Comparison of ENCODE assay signal across 28 mouse cellular contexts in the genomic region with DNA sequence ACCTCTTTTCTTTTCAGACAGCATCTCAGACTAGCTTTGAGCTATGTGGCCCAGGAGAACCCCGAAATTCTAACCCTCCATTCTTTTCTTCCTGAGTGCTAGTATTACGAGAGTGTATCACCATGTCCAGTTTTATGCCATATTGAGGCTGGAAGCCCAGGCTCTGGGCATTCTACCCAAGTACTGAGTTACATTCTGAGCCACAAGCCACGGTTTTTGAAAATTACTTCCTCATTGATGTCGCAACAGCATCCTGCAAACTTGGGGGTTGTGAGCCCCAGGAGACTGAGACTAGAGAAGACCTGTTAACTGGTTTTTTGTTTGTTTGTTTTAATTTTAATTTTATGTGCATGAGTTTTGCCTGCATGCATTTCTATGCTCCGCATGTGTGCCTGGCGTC. TPM values are rescaled to one million over a fixed set of nuclear protein-coding genes. Genes with fewer than 3 reads are reported as not detected.
DNase-seq lines count a peak whose midpoint lies in the region; ATAC-seq and TF ChIP-seq lines count a peak whose summit lies in the region.
"Had no signal": no experiment of that assay in that cellular context is flagged by ENCODE, and none has a peak within 500 bp of the region (broad histone marks: within the 10 kb centered on the region; RNA-seq: fewer than 3 reads in every experiment).

No protein-coding gene starts in this region.

- H3ac ChIP-seq in C2C12 (ENCODE audit: control insufficient read depth, insufficient read length, low read depth): no peak overlapping the region

- no peaks in the 10 kb centered on the region for H3K27me3 ChIP-seq in C2C12 (ENCODE audit: control insufficient read depth, insufficient read depth, insufficient read length)
- no peaks in the 10 kb centered on the region; the same call in 1 of the 2 replicates for H3K27me3 ChIP-seq in kidney, adult 2 months (replicated peaks; ENCODE audit: control insufficient read depth, insufficient read depth, low read length)

- H3K79me3 ChIP-seq in C2C12 (ENCODE audit: low read depth): no peaks in the 10 kb centered on the region

- H3K4me3 ChIP-seq in C2C12 (ENCODE audit: insufficient read depth, poor library complexity, severe bottlenecking): no peak overlapping the region
- no peak overlapping the region for H3K4me3 ChIP-seq in kidney, adult 2 months (ENCODE audit: insufficient read depth, low read depth, low read length)
- H3K4me3 ChIP-seq: embryonic facial prominence, embryonic 12.5 days; erythroblast, embryonic 14.5 days; forebrain, embryonic 13.5 days; heart, embryonic 10.5 days; hindbrain, embryonic 10.5 days; limb, embryonic 10.5 days; liver, embryonic 15.5 days; lung, embryonic 15.5 days had no signal

- no peaks in the 10 kb centered on the region for H3K4me1 ChIP-seq in kidney, adult 2 months (ENCODE audit: control insufficient read depth, insufficient read depth, low read length)

- TF ChIP-seq CTCF in C2C12 (IDR thresholded peaks at IDR 0.05; ENCODE audit: control insufficient read depth, insufficient read depth, insufficient read length): no peak
- TF ChIP-seq CTCF in kidney, adult 2 months (conservative IDR thresholded peaks at IDR 0.05; ENCODE audit: insufficient read depth, insufficient read length, low read depth, low read length): no peak

- no peak for TF ChIP-seq POLR2A in kidney, adult 2 months (IDR thresholded peaks at IDR 0.05; ENCODE audit: low read depth, low read length)

- no peaks in the 10 kb centered on the region for H3K36me3 ChIP-seq in C2C12 (ENCODE audit: control insufficient read depth, insufficient read depth)
- H3K36me3 ChIP-seq in kidney, adult 2 months (ENCODE audit: control insufficient read depth, insufficient read depth, low read length): no peaks in the 10 kb centered on the region
- H3K36me3 ChIP-seq: embryonic facial prominence, embryonic 12.5 days; heart, embryonic 10.5 days; hindbrain, embryonic 10.5 days; limb, embryonic 10.5 days; liver, embryonic 15.5 days; lung, embryonic 15.5 days had no signal

- WGBS in kidney, adult 2 months: 61% methylated on average over 6 of the region's 6 CpGs

- H3K79me2 ChIP-seq in C2C12 (ENCODE audit: control insufficient read depth, insufficient read depth): no peaks in the 10 kb centered on the region

- DNase-seq in NIH3T3 (ENCODE audit: low read depth): peak; percentile 38
- DNase-seq in lung, postnatal 14 days: no peak
- no peak for DNase-seq in kidney, adult 2 months
- no peak for DNase-seq in cerebellum, adult 11-12 months
- DNase-seq in adrenal gland, postnatal 10 days: no peak
- DNase-seq: cerebellum, adult 18-20 months; cerebellum, postnatal 14 days; kidney, adult 11 months; liver; lung, postnatal 4 days had no signal

- ATAC-seq in hematopoietic stem cell, adult 5-6 weeks (replicated peaks in 1 of 2; ENCODE audit: insufficient read depth in 1 of 2, low FRiP score in 2 of 2, low TSS enrichment in 1 of 2, low read depth in 1 of 2, poor library complexity in 2 of 2, severe bottlenecking in 2 of 2): peak; percentile 60 to 75
- ATAC-seq: forebrain, embryonic 13.5 days; hindbrain, embryonic 16.5 days had no signal

- no peak overlapping the region for H3K27ac ChIP-seq in kidney, adult 2 months (ENCODE audit: insufficient read depth, low read depth, low read length)
- H3K27ac ChIP-seq: embryonic facial prominence, embryonic 12.5 days; forebrain, embryonic 13.5 days; heart, embryonic 10.5 days; hindbrain, embryonic 10.5 days; kidney, postnatal 0 days; limb, embryonic 10.5 days; liver, embryonic 15.5 days; lung, embryonic 15.5 days had no signal

TF ChIP-seq in C2C12, 6 proteins besides CTCF, POLR2A, EP300 and RAD21:
- no peak for TF ChIP-seq MYOG (IDR thresholded peaks at IDR 0.05; ENCODE audit: control insufficient read depth, extremely low read depth, insufficient read length)
- TF ChIP-seq CEBPB (IDR thresholded peaks at IDR 0.05; ENCODE audit: low read depth): peak; percentile 95
- no peak for TF ChIP-seq FOSL1 (IDR thresholded peaks at IDR 0.05; ENCODE audit: insufficient read depth, low read length, poor library complexity, severe bottlenecking)
- no peak for TF ChIP-seq MAX (IDR thresholded peaks at IDR 0.05)

RNA-seq across cellular contexts. Expression of gene Gjb3, which starts 2.9 kb away (rescaled TPM):
- 1.8 TPM for polyA plus RNA-seq in C2C12 (2012; fragmentation: generic; extraction: Trizol)
- total RNA-seq in hematopoietic stem cell, adult 5-6 weeks (2017): 2.9 and 4.0 TPM in 2 replicates
- 0.24 and 0.44 TPM in 2 replicates for polyA plus RNA-seq in kidney, adult 2 months (2012; rRNA removed)
- under 1 TPM; 0.27 to 0.42 TPM for total RNA-seq in adrenal gland, postnatal 10 days (2021)
- total RNA-seq: adrenal gland, postnatal 36 days; gastrocnemius, adult 18-20 months; gastrocnemius, postnatal 4 days; neutrophil, adult 5-6 weeks had no signal
- polyA plus RNA-seq: erythroblast, embryonic 14.5 days; forebrain, embryonic 13.5 days had no signal

RNA-seq across cellular contexts. Expression of gene Gja4, which starts 13.9 kb away (rescaled TPM):
- 0.07 TPM for polyA plus RNA-seq in C2C12 (2012; fragmentation: generic; extraction: Trizol)
- total RNA-seq in hematopoietic stem cell, adult 5-6 weeks (2017): not detected in 2 replicates
- polyA plus RNA-seq in kidney, adult 2 months (2012; rRNA removed): 17.8 and 19.2 TPM in 2 replicates
- 10 to 100 TPM; 13.3 to 15.4 TPM for total RNA-seq in adrenal gland, postnatal 10 days (2021)
- total RNA-seq: neutrophil, adult 5-6 weeks had no signal
- polyA plus RNA-seq: erythroblast, embryonic 14.5 days had no signal

RNA-seq across cellular contexts. Expression of gene Gjb4, which starts 26.1 kb away (rescaled TPM):
- 9.0 TPM for polyA plus RNA-seq in C2C12 (2012; fragmentation: generic; extraction: Trizol)
- not detected in 2 replicates for total RNA-seq in hematopoietic stem cell, adult 5-6 weeks (2017)
- polyA plus RNA-seq in kidney, adult 2 months (2012; rRNA removed): 1.4 and 1.5 TPM in 2 replicates
- total RNA-seq in adrenal gland, postnatal 10 days (2021): not detected
- total RNA-seq: adrenal gland, postnatal 36 days; gastrocnemius, adult 18-20 months; gastrocnemius, postnatal 4 days; layer of hippocampus, postnatal 14 days; neutrophil, adult 5-6 weeks had no signal
- polyA plus RNA-seq: embryonic facial prominence, embryonic 12.5 days; erythroblast, embryonic 14.5 days; forebrain, embryonic 13.5 days; heart, embryonic 10.5 days; hindbrain, embryonic 16.5 days; limb, embryonic 10.5 days; liver, embryonic 15.5 days; testis, adult 2 months had no signal

RNA-seq across cellular contexts. Expression of gene Gjb5, which starts 30.2 kb away (rescaled TPM):
- 0.37 TPM for polyA plus RNA-seq in C2C12 (2012; fragmentation: generic; extraction: Trizol)
- total RNA-seq in hematopoietic stem cell, adult 5-6 weeks (2017): not detected in 2 replicates
- polyA plus RNA-seq in kidney, adult 2 months (2012; rRNA removed): 0.67 and 0.75 TPM in 2 replicates
- total RNA-seq in adrenal gland, postnatal 10 days (2021): under 1 TPM; 0.75 to 0.82 TPM
- total RNA-seq: gastrocnemius, adult 18-20 months; layer of hippocampus, postnatal 14 days; neutrophil, adult 5-6 weeks had no signal
- polyA plus RNA-seq: erythroblast, embryonic 14.5 days; forebrain, embryonic 13.5 days had no signal

Comparison
In these comparisons a context has a peak if more than half of its experiments do, and no peak if none do; other contexts are left out.
1. RNA of gene Gja4, which starts 13.9 kb away (total RNA-seq): 13.3 to 15.4 TPM in adrenal gland, postnatal 10 days; not detected in hematopoietic stem cell, adult 5-6 weeks; every median in the first group is over 10 times any median in the second.